Mouse (Mus musculus) hindbrain, embryonic 16.5 days (tissue): Measurements from ENCODE around the gene Dnase2a. TPM values are rescaled to one million over a fixed set of nuclear protein-coding genes. Genes with fewer than 3 reads are reported as not detected.

Source experiments
- ATAC-seq: fragments of 200-750 bp; cut with Nextera tagmentation; 2 replicates; pipeline ENCODE4 v1.8.0; 2017; ENCODE audit warnings: moderate TSS enrichment, moderate library complexity
- H3K27ac ChIP-seq: fragments of 300-500 bp; sonication (generic); 2 replicates; pipeline ENCODE4 v1.5.1; 2014; ENCODE audit warnings: low read depth, mild to moderate bottlenecking, control low read depth, low read length, moderate library complexity
- H3K27me3 ChIP-seq: fragments of 300-500 bp; sonication (generic); replicated peaks from 2 replicates; pipeline ENCODE4 v1.6.1; 2014; ENCODE audit warnings: low read length; ENCODE audit not compliant: control insufficient read depth, insufficient read depth
- H3K36me3 ChIP-seq: fragments of 300-500 bp; sonication (generic); 2 replicates; pipeline ENCODE4 v1.6.1; 2014; ENCODE audit warnings: mild to moderate bottlenecking, low read length, moderate library complexity, mixed read lengths; ENCODE audit not compliant: control insufficient read depth, insufficient read depth
- H3K4me1 ChIP-seq: fragments of 300-500 bp; sonication (generic); 2 replicates; pipeline ENCODE4 v1.6.1; 2014; ENCODE audit warnings: low read depth, low read length; ENCODE audit not compliant: control insufficient read depth, insufficient read depth
- H3K4me2 ChIP-seq: fragments of 300-500 bp; sonication (generic); 2 replicates; pipeline ENCODE4 v1.6.1; 2014; ENCODE audit warnings: mild to moderate bottlenecking, low read length, control low read depth, moderate library complexity
- H3K4me3 ChIP-seq: fragments of 300-500 bp; sonication (generic); 2 replicates; pipeline ENCODE4 v1.5.1; 2014; ENCODE audit warnings: mild to moderate bottlenecking, low read length, control low read depth, moderate library complexity
- H3K9ac ChIP-seq: fragments of 300-500 bp; sonication (generic); 2 replicates; pipeline ENCODE4 v1.6.1; 2014; ENCODE audit warnings: low read depth, mild to moderate bottlenecking, control low read depth, low read length, moderate library complexity
- H3K9me3 ChIP-seq: fragments of 300-500 bp; sonication (generic); 2 replicates; pipeline ENCODE4 v1.6.1; 2014; ENCODE audit warnings: mild to moderate bottlenecking, low read length, moderate library complexity; ENCODE audit not compliant: control insufficient read depth
- WGBS: fragments of 180-500 bp; shearing (Covaris S2); extraction: QIAGEN DNeasy Blood & Tissue Kit; methylation state at CpG from one replicate; pipeline ENCODE4 v1.1.7; 2014; 5-methylcytosine and 5-hydroxymethylcytosine counted together
- polyA plus RNA-seq: library from polyadenylated mRNA; unstranded; fragments of >200 nt; fragmentation: Nextera tagmentation; extraction: Ambion mirVana; gene quantifications from 2 replicates; pipeline ENCODE4 v1.2.1, GENCODE M21; 2015

Dnase2a gene
- polyA plus RNA-seq, 1 experiment from 2014 or later, result 6.4 TPM

DNA sequence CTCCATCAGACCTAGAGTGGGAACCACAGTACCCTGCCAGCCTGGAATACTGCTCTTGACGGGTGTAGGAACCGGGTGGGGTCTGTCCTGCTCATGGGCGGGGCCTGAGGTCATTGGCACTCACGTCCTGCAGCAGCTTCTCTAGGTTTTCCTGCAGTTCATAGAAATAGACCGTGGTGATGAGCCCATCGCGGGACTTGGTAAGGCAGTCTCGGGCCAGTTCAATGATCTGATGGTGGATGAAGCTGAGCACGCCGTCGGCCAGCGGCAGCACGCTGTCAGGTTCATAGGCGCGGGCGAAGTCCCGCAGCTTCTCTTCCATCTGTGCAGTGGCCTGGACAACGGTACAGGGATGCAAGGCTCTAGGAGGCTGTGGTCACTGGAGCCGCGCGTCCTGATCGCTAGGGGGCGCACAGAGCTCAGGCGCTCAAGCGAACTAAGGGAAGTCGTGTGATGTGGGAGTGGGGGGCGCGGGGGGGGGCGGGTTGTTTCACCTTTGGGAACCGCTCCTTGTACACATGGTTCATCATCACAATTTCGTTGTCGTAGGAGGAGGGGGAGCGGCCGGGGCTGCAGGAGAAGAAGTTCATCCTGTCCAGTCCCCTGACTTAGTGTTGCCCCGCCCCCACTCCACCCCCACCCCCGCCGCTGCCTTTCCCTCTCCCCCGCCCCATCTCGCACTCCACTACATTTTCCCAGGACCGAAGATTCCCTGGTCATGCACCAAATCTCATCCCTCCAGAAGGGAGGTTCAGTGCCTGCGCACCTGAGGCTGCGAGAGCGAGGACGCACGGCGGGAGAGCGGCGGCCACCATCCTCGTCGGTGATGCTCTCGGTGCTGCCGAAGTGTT is 20.3 kb downstream of the Dnase2a start:
- H3K4me2 ChIP-seq, result peak overlapping the region; percentile 54
- H3K9ac ChIP-seq, result 0 out of 2 replicates have a peak overlapping the region, but pooled peaks have one; percentile 37
- ATAC-seq, result peak; percentile 79
- no peaks in the 10 kb centered on the region for H3K9me3 ChIP-seq
- H3K27me3 ChIP-seq, result no peaks in the 10 kb centered on the region
- 3% methylated on average over 52 of the region's 52 CpGs for WGBS
- H3K4me1 ChIP-seq, result peaks cover 8% of the 10 kb centered on the region
- no peak overlapping the region for H3K27ac ChIP-seq
- peak overlapping the region; percentile 32 for H3K4me3 ChIP-seq
- H3K36me3 ChIP-seq, result peaks cover 26% of the 10 kb centered on the region

- Histone ChIP-seq H3K9ac (no peak overlapping the region), H3K4me2 (no peak overlapping the region), H3K4me1 (peaks cover 25% of the 10 kb centered on the region), H3K9me3 (no peaks in the 10 kb centered on the region), H3K36me3 (peaks cover 17% of the 10 kb centered on the region), H3K27me3 (no peaks in the 10 kb centered on the region), H3K27ac (no peak overlapping the region), H3K4me3 (no peak overlapping the region)
- 90% methylated on average over 13 of the region's 13 CpGs for WGBS
- no peak for ATAC-seq
These were observed 22.2 kb downstream of the Dnase2a start for GRCm38 (mm10) chr8:84930582-84930981.

DNA sequence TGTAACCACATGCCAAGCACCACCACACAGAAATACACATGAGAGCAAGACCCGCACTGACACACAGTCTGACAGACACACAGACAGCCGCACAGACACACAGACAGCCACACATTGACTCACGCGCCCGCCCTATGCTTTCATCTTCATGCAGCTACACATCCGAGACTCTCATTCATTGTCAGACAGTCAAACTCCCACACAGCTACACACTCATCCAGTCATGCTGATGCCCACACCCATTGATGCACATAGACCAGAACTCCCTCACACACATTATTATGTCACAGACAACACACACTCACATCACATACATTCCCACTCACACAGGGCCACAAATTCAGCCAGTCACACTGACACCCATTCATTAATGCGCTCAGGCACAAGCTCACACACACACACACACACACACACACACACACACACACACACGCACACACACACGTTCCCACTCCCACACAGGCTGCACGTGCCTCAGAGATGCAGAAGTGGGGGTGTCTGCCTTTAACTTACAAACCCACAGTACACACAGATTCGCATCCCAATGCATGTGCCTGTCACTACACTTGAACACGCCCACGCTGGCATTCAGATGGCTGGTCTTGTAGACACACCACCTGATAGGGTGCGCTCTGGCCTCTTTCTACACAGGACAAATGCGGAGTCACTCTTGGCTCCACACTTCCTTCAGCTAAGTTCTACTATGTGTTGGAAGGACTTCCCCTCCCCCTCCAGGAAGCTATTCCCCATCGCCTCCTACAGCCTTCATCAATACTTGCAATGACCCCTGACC is 25.6 kb downstream of the Dnase2a start:
- Histone ChIP-seq H3K27me3 (no peaks in the 10 kb centered on the region), H3K27ac (no peak overlapping the region), H3K4me1 (peaks cover 26% of the 10 kb centered on the region), H3K4me2 (peak overlapping the region; percentile 78), H3K9me3 (no peaks in the 10 kb centered on the region), H3K36me3 (peaks cover 6% of the 10 kb centered on the region; the same call in 1 of the 2 replicates), H3K9ac (0 out of 2 replicates have a peak overlapping the region, but pooled peaks have one; percentile 4), H3K4me3 (peak overlapping the region; percentile 82)
- WGBS, result 85% methylated on average over 16 of the region's 16 CpGs
- no peak for ATAC-seq

- peak overlapping the region; percentile 82 for H3K4me3 ChIP-seq
- H3K27me3 ChIP-seq, result no peaks in the 10 kb centered on the region
- WGBS, result under 1% methylated on average over 15 of the region's 15 CpGs
- peak overlapping the region; percentile 78 for H3K4me2 ChIP-seq
- peak overlapping the region; percentile 36 for H3K9ac ChIP-seq
- no peak overlapping the region; the same call in 1 of the 2 replicates for H3K27ac ChIP-seq
- peaks cover 20% of the 10 kb centered on the region for H3K4me1 ChIP-seq
- peak; percentile 66 for ATAC-seq
- peaks cover 6% of the 10 kb centered on the region; the same call in 1 of the 2 replicates for H3K36me3 ChIP-seq
- H3K9me3 ChIP-seq, result no peaks in the 10 kb centered on the region
These were observed 26.5 kb downstream of the Dnase2a start for GRCm38 (mm10) chr8:84934860-84935259.

DNA sequence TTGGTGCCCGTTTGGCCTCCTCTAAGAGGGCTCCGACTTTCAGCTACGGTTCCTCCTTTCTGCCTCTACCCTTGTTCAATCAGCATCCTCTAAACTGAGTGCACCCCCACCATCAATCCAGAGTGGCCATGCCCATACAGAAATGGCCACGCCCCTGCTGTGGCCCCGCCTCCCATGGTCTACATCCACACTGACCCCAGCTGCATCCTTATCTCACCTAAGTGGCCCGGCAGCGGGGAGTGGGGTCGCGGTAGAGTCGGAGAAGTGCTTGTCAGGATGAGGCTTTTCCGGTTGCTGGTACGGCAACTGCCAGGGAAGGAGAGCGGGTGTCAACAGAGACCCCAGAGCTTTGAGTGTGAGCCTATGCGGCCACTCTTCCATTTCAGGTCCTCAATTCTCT is 27.1 kb downstream of the Dnase2a start:
- Histone ChIP-seq H3K4me3 (peak overlapping the region; percentile 82), H3K9ac (peak overlapping the region; percentile 36), H3K4me1 (peaks cover 20% of the 10 kb centered on the region), H3K27me3 (no peaks in the 10 kb centered on the region), H3K27ac (peak overlapping the region; percentile 95), H3K4me2 (peak overlapping the region; percentile 78), H3K36me3 (peaks cover 3% of the 10 kb centered on the region; the same call in 1 of the 2 replicates), H3K9me3 (no peaks in the 10 kb centered on the region)
- peak; percentile 26 for ATAC-seq
- WGBS, result 3% methylated on average over 14 of the region's 14 CpGs

- Histone ChIP-seq H3K4me3 (peak overlapping the region; percentile 82), H3K36me3 (no peaks in the 10 kb centered on the region; the same call in 1 of the 2 replicates), H3K9me3 (no peaks in the 10 kb centered on the region), H3K27ac (peak overlapping the region; percentile 95), H3K4me2 (peak overlapping the region; percentile 78), H3K9ac (peak overlapping the region; percentile 98), H3K27me3 (no peaks in the 10 kb centered on the region), H3K4me1 (peaks cover 20% of the 10 kb centered on the region)
- 9% methylated on average over 22 of the region's 23 CpGs for WGBS
- peak; percentile 43 for ATAC-seq
These were observed 27.9 kb downstream of the Dnase2a start for GRCm38 (mm10) chr8:84936041-84936961.

- Histone ChIP-seq H3K27me3 (no peaks in the 10 kb centered on the region), H3K9ac (peak within 1 kb of the TSS; percentile 98)
These were observed 28.7 kb downstream of the Dnase2a start, which contains the start of gene Mast1 for GRCm38 (mm10) chr8:84936962-84937546. Gene Mast1 (minus strand): TSS chr8:84937359.

More at GRCm38 (mm10) chr8:84936962-84937546, 28.7 kb downstream of the Dnase2a start, which contains the start of gene Mast1:
- Histone ChIP-seq H3K4me3 (peak within 1 kb of the TSS; percentile 82), H3K4me1 (peaks cover 20% of the 10 kb centered on the region), H3K9me3 (no peaks in the 10 kb centered on the region), H3K36me3 (no peaks in the 10 kb centered on the region; the same call in 1 of the 2 replicates), H3K27ac (peak within 1 kb of the TSS; percentile 95), H3K4me2 (peak within 1 kb of the TSS; percentile 78)
- under 1% methylated on average over 50 of the region's 50 CpGs for WGBS
- peak; percentile 63 for ATAC-seq
